20 mouse cellular contexts compared by ENCODE assay signal in the genomic region with DNA sequence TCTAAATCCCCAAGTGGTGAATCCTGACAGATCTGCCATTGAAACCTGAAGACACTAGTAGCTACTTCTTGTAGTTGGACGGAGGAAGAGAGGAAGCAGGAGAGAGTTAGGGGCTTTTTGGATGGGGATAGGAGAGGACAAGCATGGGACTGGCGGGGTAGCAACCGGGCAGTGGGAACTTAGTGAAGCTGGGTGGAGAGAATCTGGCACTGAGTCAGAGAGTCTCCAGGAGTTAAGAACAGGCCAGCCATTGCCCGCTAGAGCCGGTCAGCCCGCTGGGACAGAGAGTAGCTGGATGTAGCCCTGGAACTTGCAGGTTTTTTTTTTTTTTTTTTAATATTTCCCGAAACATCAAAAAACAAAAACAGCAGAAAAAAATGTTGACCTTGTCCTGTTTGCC. TPM values are rescaled to one million over a fixed set of nuclear protein-coding genes. Genes with fewer than 3 reads are reported as not detected.
A peak's percentile ranks its signal among the peaks of the same experiment; 100 is the strongest.
DNase-seq lines count a peak whose midpoint lies in the region; ATAC-seq lines count a peak whose summit lies in the region.
"Had no signal": no experiment of that assay in that cellular context is flagged by ENCODE, and none has a peak within 500 bp of the region (broad histone marks: within the 10 kb centered on the region; RNA-seq: fewer than 3 reads in every experiment).

No protein-coding gene starts in this region.

- peak overlapping the region; percentile 30 for H3K27ac ChIP-seq in heart, embryonic 13.5 days (replicated peaks)
- 0 out of 2 replicates have a peak overlapping the region, but pooled peaks have one; percentile 27 for H3K27ac ChIP-seq in limb, embryonic 15.5 days
- no peak overlapping the region for H3K27ac ChIP-seq in limb, embryonic 10.5 days
- H3K27ac ChIP-seq: hindbrain, embryonic 10.5 days; left cerebral cortex, adult 2 months; limb, embryonic 12.5 days; neural tube, embryonic 15.5 days; stomach, postnatal 0 days had no signal

- no peaks in the 10 kb centered on the region for H3K36me3 ChIP-seq in heart, embryonic 13.5 days
- no peaks in the 10 kb centered on the region for H3K36me3 ChIP-seq in limb, embryonic 15.5 days
- H3K36me3 ChIP-seq in limb, embryonic 10.5 days = no peaks in the 10 kb centered on the region
- H3K36me3 ChIP-seq: limb, embryonic 12.5 days; neural tube, embryonic 15.5 days had no signal

- H3K4me2 ChIP-seq in heart, embryonic 13.5 days = no peak overlapping the region
- no peak overlapping the region for H3K4me2 ChIP-seq in limb, embryonic 15.5 days
- H3K4me2 ChIP-seq: limb, embryonic 12.5 days; neural tube, embryonic 15.5 days had no signal

- no peak overlapping the region for H3K4me3 ChIP-seq in heart, embryonic 13.5 days
- no peak overlapping the region for H3K4me3 ChIP-seq in limb, embryonic 15.5 days
- no peak overlapping the region for H3K4me3 ChIP-seq in limb, embryonic 10.5 days
- H3K4me3 ChIP-seq: hindbrain, embryonic 10.5 days; left cerebral cortex, adult 2 months; limb, embryonic 12.5 days; myocyte; neural tube, embryonic 15.5 days had no signal

- H3K9me3 ChIP-seq in heart, embryonic 13.5 days = no peaks in the 10 kb centered on the region
- H3K9me3 ChIP-seq in limb, embryonic 15.5 days = no peaks in the 10 kb centered on the region
- H3K9me3 ChIP-seq in limb, embryonic 10.5 days (replicated peaks) = no peaks in the 10 kb centered on the region
- H3K9me3 ChIP-seq: hindbrain, embryonic 10.5 days; limb, embryonic 12.5 days; neural tube, embryonic 15.5 days had no signal

- no peaks in the 10 kb centered on the region for H3K27me3 ChIP-seq in heart, embryonic 13.5 days (replicated peaks)
- no peaks in the 10 kb centered on the region for H3K27me3 ChIP-seq in limb, embryonic 15.5 days
- no peaks in the 10 kb centered on the region for H3K27me3 ChIP-seq in limb, embryonic 10.5 days (ENCODE audit: low read depth, poor library complexity, severe bottlenecking)
- H3K27me3 ChIP-seq: limb, embryonic 12.5 days; neural tube, embryonic 15.5 days had no signal

- no peak for ATAC-seq in heart, embryonic 13.5 days (ENCODE audit: extremely low read depth, insufficient number of reproducible peaks, low FRiP score, low TSS enrichment)
- ATAC-seq in limb, embryonic 15.5 days (ENCODE audit: insufficient number of reproducible peaks, low FRiP score, low TSS enrichment, low read depth) = no peak

- DNase-seq in adrenal gland, adult (ENCODE audit: inconsistent age in 2 of 2, low spot score in 1 of 2) = peak; percentile 37 to 73
- no peak for DNase-seq in adrenal gland, adult 18-20 months (ENCODE audit: low spot score in 2 of 2)
- DNase-seq in heart, postnatal 36 days = no peak
- no peak for DNase-seq in limb, embryonic 10.5 days (ENCODE audit: low spot score)
- DNase-seq in kidney, postnatal 36 days = peak; percentile 61 to 62
- DNase-seq in Muller cell, postnatal 12 days (ENCODE audit: inconsistent ontology term) = no peak
- DNase-seq: cerebellum, adult 11 months; cerebellum, postnatal 14 days; gastrocnemius, postnatal 36 days; lung, postnatal 10 days; midbrain, embryonic 14.5 days; thymus, postnatal 25 days had no signal

- 72% methylated on average over 7 of the region's 7 CpGs for WGBS in heart, embryonic 13.5 days
- WGBS in limb, embryonic 15.5 days = 83% methylated on average over 7 of the region's 7 CpGs
- 91% methylated on average over 7 of the region's 7 CpGs for WGBS in limb, embryonic 10.5 days

- H3K4me1 ChIP-seq in heart, embryonic 13.5 days = peaks cover 82% of the 10 kb centered on the region
- peaks cover 16% of the 10 kb centered on the region; the same call in 1 of the 2 replicates for H3K4me1 ChIP-seq in limb, embryonic 15.5 days
- H3K4me1 ChIP-seq in limb, embryonic 10.5 days = peaks cover 5% of the 10 kb centered on the region

- no peak overlapping the region for H3K9ac ChIP-seq in heart, embryonic 13.5 days
- H3K9ac ChIP-seq in limb, embryonic 15.5 days = no peak overlapping the region
- H3K9ac ChIP-seq: limb, embryonic 12.5 days; neural tube, embryonic 15.5 days had no signal

- intact Hi-C loops in heart, postnatal 36 days (cut with DNase I) = no loop called here

RNA-seq across cellular contexts. Expression of gene Ube2n, which starts 18.4 kb away (rescaled TPM):
- 100 to 1,000 TPM; 138 to 139 TPM for total RNA-seq in adrenal gland, adult 18-20 months (2021)
- 248 and 271 TPM in 2 replicates for polyA plus RNA-seq in heart, embryonic 13.5 days (2015; fragmentation: Nextera tagmentation; extraction: Ambion mirVana)
- total RNA-seq in heart, postnatal 36 days (2021) = 10 to 100 TPM; 88.0 to 92.7 TPM
- polyA plus RNA-seq in limb, embryonic 15.5 days (2015; fragmentation: Nextera tagmentation; extraction: Ambion mirVana) = 289 TPM in 2 replicates
- polyA plus RNA-seq in limb, embryonic 10.5 days (2016; fragmentation: Nextera tagmentation; extraction: Ambion mirVana) = 432 and 466 TPM in 2 replicates

RNA-seq across cellular contexts. Expression of gene Nudt4, which starts 30.6 kb away (rescaled TPM):
- total RNA-seq in adrenal gland, adult 18-20 months (2021) = 100 to 1,000 TPM; 138 to 187 TPM
- 85.2 and 107 TPM in 2 replicates for polyA plus RNA-seq in heart, embryonic 13.5 days (2015; fragmentation: Nextera tagmentation; extraction: Ambion mirVana)
- total RNA-seq in heart, postnatal 36 days (2021) = 100 to 1,000 TPM; 245 to 277 TPM
- polyA plus RNA-seq in limb, embryonic 15.5 days (2015; fragmentation: Nextera tagmentation; extraction: Ambion mirVana) = 77.7 and 86.4 TPM in 2 replicates
- polyA plus RNA-seq in limb, embryonic 10.5 days (2016; fragmentation: Nextera tagmentation; extraction: Ambion mirVana) = 76.0 and 78.7 TPM in 2 replicates

RNA-seq across cellular contexts. Expression of gene Mrpl42, which starts 31.6 kb away (rescaled TPM):
- total RNA-seq in adrenal gland, adult 18-20 months (2021) = 100 to 1,000 TPM; 123 to 155 TPM
- 542 and 584 TPM in 2 replicates for polyA plus RNA-seq in heart, embryonic 13.5 days (2015; fragmentation: Nextera tagmentation; extraction: Ambion mirVana)
- 100 to 1,000 TPM; 436 to 467 TPM for total RNA-seq in heart, postnatal 36 days (2021)
- 275 and 277 TPM in 2 replicates for polyA plus RNA-seq in limb, embryonic 15.5 days (2015; fragmentation: Nextera tagmentation; extraction: Ambion mirVana)
- 356 and 383 TPM in 2 replicates for polyA plus RNA-seq in limb, embryonic 10.5 days (2016; fragmentation: Nextera tagmentation; extraction: Ambion mirVana)

Comparison
In these comparisons a context has a peak if more than half of its experiments do, and no peak if none do; other contexts are left out.
1. DNase-seq: peak in adrenal gland, adult (2 of 2) and kidney, postnatal 36 days (2 of 2); none in adrenal gland, adult 18-20 months (0 of 2), heart, postnatal 36 days (0 of 2), limb, embryonic 10.5 days (single experiment) and Muller cell, postnatal 12 days (single experiment).